Mouse (Mus musculus): ENCODE measurements around the gene Gm20661. TPM values are rescaled to one million over a fixed set of nuclear protein-coding genes. Genes with fewer than 3 reads are reported as not detected.

Gm20661 gene
- polyA plus RNA-seq, 1 experiment from 2014 or later, result 3.4 TPM

GRCm38 (mm10) chr9:107963700-107964099, 19.2 kb upstream of the Gm20661 start:
- H3K27me3 ChIP-seq (ENCODE audit: control insufficient read depth, insufficient read depth, low read depth, low read length), result no peaks in the 10 kb centered on the region
- H3K27ac ChIP-seq (ENCODE audit: low read length), result no peak overlapping the region
- H3K9me3 ChIP-seq (ENCODE audit: control insufficient read depth, low read length), result no peaks in the 10 kb centered on the region
- no peaks in the 10 kb centered on the region for H3K4me1 ChIP-seq (replicated peaks; ENCODE audit: control insufficient read depth, insufficient read depth, low read length)
- H3K36me3 ChIP-seq (ENCODE audit: control insufficient read depth, insufficient read depth, low read length), result peaks cover 12% of the 10 kb centered on the region
- no peak overlapping the region for H3K4me3 ChIP-seq (ENCODE audit: low read length)
- H3K9ac ChIP-seq (ENCODE audit: low read length), result no peak overlapping the region
- WGBS, result 14% methylated on average over 5 of the region's 5 CpGs
- ATAC-seq (ENCODE audit: low read depth), result peak; percentile 72
- no peak overlapping the region for H3K4me2 ChIP-seq (ENCODE audit: low read depth, low read length)

DNA sequence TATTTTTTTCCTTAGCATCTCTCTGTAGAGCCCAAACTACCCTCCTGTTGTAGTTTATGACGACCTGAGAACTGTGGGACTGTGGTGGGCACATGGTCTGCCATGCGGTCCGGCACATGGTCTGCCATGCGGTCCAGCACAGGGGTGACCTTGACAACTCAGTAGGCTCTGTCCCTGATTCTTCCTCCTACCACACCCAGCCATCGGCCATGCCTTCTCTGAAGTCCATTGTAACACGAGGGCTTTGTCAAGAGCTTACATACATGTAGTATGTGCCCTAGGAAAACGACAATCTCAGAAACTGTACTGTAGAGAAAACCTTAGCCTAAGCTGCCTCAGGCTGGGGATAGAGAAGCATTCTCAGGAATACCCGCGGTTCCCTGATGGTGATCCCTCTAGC, 18.2 kb upstream of the Gm20661 start:
- H3K36me3 ChIP-seq (ENCODE audit: control insufficient read depth, insufficient read depth, low read length), result peaks cover 8% of the 10 kb centered on the region
- no peak overlapping the region for H3K9ac ChIP-seq (ENCODE audit: low read length)
- H3K4me2 ChIP-seq (ENCODE audit: low read depth, low read length), result no peak overlapping the region
- ATAC-seq (ENCODE audit: low read depth), result no peak
- no peaks in the 10 kb centered on the region for H3K9me3 ChIP-seq (ENCODE audit: control insufficient read depth, low read length)
- no peaks in the 10 kb centered on the region for H3K4me1 ChIP-seq (replicated peaks; ENCODE audit: control insufficient read depth, insufficient read depth, low read length)
- H3K4me3 ChIP-seq (ENCODE audit: low read length), result no peak overlapping the region
- H3K27me3 ChIP-seq (ENCODE audit: control insufficient read depth, insufficient read depth, low read depth, low read length), result no peaks in the 10 kb centered on the region
- no peak overlapping the region for H3K27ac ChIP-seq (ENCODE audit: low read length)
- 89% methylated on average over 9 of the region's 9 CpGs for WGBS

DNA sequence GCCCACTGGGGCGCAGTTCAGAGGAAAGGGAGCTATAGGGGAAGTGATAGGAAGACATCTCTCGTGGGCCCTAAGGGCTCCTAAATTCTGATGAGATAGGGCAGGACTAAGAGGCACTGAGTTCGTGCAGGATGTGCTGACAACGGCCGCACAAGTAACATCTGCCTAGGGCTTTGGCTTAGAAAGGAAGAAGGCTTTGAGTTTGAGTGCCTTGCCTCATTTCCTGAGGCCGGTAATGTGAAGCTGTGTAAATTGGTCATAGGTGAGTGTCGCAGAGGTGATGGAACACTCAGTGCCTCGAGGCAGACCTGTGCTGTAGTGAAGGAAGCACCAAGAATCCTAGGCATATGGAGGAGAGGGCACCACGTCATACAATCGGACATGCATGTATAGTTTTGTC, 16.2 kb upstream of the Gm20661 start:
- 78% methylated on average over 10 of the region's 10 CpGs for WGBS
- no peaks in the 10 kb centered on the region for H3K4me1 ChIP-seq (replicated peaks; ENCODE audit: control insufficient read depth, insufficient read depth, low read length)
- H3K27ac ChIP-seq (ENCODE audit: low read length), result no peak overlapping the region
- no peaks in the 10 kb centered on the region for H3K9me3 ChIP-seq (ENCODE audit: control insufficient read depth, low read length)
- H3K36me3 ChIP-seq (ENCODE audit: control insufficient read depth, insufficient read depth, low read length), result peaks cover 7% of the 10 kb centered on the region
- H3K9ac ChIP-seq (ENCODE audit: low read length), result 0 out of 2 replicates have a peak overlapping the region, but pooled peaks have one; percentile 5
- H3K4me3 ChIP-seq (ENCODE audit: low read length), result no peak overlapping the region
- no peak overlapping the region for H3K4me2 ChIP-seq (ENCODE audit: low read depth, low read length)
- no peaks in the 10 kb centered on the region for H3K27me3 ChIP-seq (ENCODE audit: control insufficient read depth, insufficient read depth, low read depth, low read length)
- no peak for ATAC-seq (ENCODE audit: low read depth)

- WGBS, result 68% methylated on average over 6 of the region's 6 CpGs
- no peaks in the 10 kb centered on the region for H3K9me3 ChIP-seq (ENCODE audit: control insufficient read depth, low read length)
- peaks cover 7% of the 10 kb centered on the region for H3K36me3 ChIP-seq (ENCODE audit: control insufficient read depth, insufficient read depth, low read length)
- ATAC-seq (ENCODE audit: low read depth), result no peak
- H3K4me2 ChIP-seq (ENCODE audit: low read depth, low read length), result no peak overlapping the region
- H3K9ac ChIP-seq (ENCODE audit: low read length), result no peak overlapping the region
- H3K27ac ChIP-seq (ENCODE audit: low read length), result no peak overlapping the region
- H3K27me3 ChIP-seq (ENCODE audit: control insufficient read depth, insufficient read depth, low read depth, low read length), result no peaks in the 10 kb centered on the region
- no peak overlapping the region for H3K4me3 ChIP-seq (ENCODE audit: low read length)
- no peaks in the 10 kb centered on the region for H3K4me1 ChIP-seq (replicated peaks; ENCODE audit: control insufficient read depth, insufficient read depth, low read length)
Observed at GRCm38 (mm10) chr9:107967437-107967836, 15.4 kb upstream of the Gm20661 start.

DNA sequence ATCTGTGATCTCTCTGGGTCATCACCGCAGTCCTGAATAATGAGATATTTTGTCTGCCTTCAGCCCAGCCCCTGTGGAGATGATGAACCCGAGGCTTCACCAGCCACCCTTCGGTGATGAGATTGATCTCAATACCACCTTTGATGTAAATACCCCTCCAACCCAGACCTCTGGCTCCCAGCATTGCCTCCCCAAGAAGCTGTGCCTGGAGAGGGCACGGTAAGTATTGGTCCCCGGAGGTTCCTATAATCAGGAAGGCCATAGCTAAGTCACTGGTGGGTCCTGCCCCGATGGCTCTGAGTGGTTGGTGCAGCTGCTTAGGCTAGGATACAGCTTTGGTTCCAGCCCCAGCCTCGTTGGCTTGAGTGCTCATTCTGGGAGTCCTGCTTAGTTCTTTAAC, 14.3 kb upstream of the Gm20661 start:
- no peak for ATAC-seq (ENCODE audit: low read depth)
- no peak overlapping the region for H3K4me3 ChIP-seq (ENCODE audit: low read length)
- H3K36me3 ChIP-seq (ENCODE audit: control insufficient read depth, insufficient read depth, low read length), result peaks cover 7% of the 10 kb centered on the region
- H3K4me1 ChIP-seq (replicated peaks; ENCODE audit: control insufficient read depth, insufficient read depth, low read length), result no peaks in the 10 kb centered on the region
- H3K27me3 ChIP-seq (ENCODE audit: control insufficient read depth, insufficient read depth, low read depth, low read length), result no peaks in the 10 kb centered on the region
- no peak overlapping the region for H3K27ac ChIP-seq (ENCODE audit: low read length)
- no peaks in the 10 kb centered on the region for H3K9me3 ChIP-seq (ENCODE audit: control insufficient read depth, low read length)
- WGBS, result 87% methylated on average over 7 of the region's 7 CpGs
- H3K9ac ChIP-seq (ENCODE audit: low read length), result no peak overlapping the region
- no peak overlapping the region for H3K4me2 ChIP-seq (ENCODE audit: low read depth, low read length)

- H3K36me3 ChIP-seq (ENCODE audit: control insufficient read depth, insufficient read depth, low read length), result peaks cover 7% of the 10 kb centered on the region
- no peaks in the 10 kb centered on the region for H3K9me3 ChIP-seq (ENCODE audit: control insufficient read depth, low read length)
- no peak overlapping the region for H3K4me3 ChIP-seq (ENCODE audit: low read length)
- H3K27me3 ChIP-seq (ENCODE audit: control insufficient read depth, insufficient read depth, low read depth, low read length), result no peaks in the 10 kb centered on the region
- no peak for ATAC-seq (ENCODE audit: low read depth)
- WGBS, result 69% methylated on average over 5 of the region's 5 CpGs
- no peak overlapping the region for H3K4me2 ChIP-seq (ENCODE audit: low read depth, low read length)
- no peak overlapping the region for H3K27ac ChIP-seq (ENCODE audit: low read length)
- no peak overlapping the region for H3K9ac ChIP-seq (ENCODE audit: low read length)
- H3K4me1 ChIP-seq (replicated peaks; ENCODE audit: control insufficient read depth, insufficient read depth, low read length), result no peaks in the 10 kb centered on the region
Observed at GRCm38 (mm10) chr9:107970311-107970710, 12.5 kb upstream of the Gm20661 start.

GRCm38 (mm10) chr9:107971690-107972541, 10.9 kb upstream of the Gm20661 start:
- no peak overlapping the region for H3K9ac ChIP-seq (ENCODE audit: low read length)
- no peaks in the 10 kb centered on the region for H3K4me1 ChIP-seq (replicated peaks; ENCODE audit: control insufficient read depth, insufficient read depth, low read length)
- no peak overlapping the region for H3K4me3 ChIP-seq (ENCODE audit: low read length)
- no peak overlapping the region for H3K4me2 ChIP-seq (ENCODE audit: low read depth, low read length)
- no peaks in the 10 kb centered on the region for H3K27me3 ChIP-seq (ENCODE audit: control insufficient read depth, insufficient read depth, low read depth, low read length)
- no peaks in the 10 kb centered on the region for H3K9me3 ChIP-seq (ENCODE audit: control insufficient read depth, low read length)
- H3K36me3 ChIP-seq (ENCODE audit: control insufficient read depth, insufficient read depth, low read length), result peaks cover 7% of the 10 kb centered on the region
- WGBS, result 57% methylated on average over 8 of the region's 8 CpGs
- no peak overlapping the region for H3K27ac ChIP-seq (ENCODE audit: low read length)
- ATAC-seq (ENCODE audit: low read depth), result peak; percentile 55

DNA sequence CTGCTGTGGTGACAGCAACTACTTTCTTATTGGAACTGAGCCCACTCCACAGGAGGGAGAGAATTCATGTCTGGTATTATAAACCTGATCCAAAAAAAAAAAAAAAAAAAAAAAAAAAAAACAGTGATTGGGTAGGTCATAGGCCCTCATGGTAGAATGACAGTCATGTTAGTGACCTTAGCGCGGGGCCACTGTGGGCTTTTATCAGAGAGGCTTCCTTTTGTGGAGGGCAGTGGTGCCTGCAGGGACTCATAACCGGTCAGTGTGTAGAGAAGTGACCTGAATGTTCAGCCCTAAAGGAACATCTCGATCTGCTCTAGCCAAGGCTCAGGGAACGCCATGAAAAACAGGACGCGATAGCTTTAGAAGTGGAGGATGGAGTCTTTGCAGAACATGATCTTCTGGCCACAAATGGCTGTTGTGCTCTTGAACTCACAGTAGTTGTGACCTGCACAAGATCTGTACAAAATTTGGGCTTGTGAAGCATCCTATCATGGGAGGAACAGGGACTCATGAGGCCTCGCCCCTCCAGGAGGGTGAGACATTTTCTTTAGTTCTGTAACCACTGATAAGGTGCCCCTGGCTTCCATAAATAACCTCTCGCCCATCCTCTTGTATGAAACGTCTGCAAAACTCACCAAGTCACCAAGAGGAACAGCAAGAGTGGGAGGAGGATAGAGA, 8.2 kb upstream of the Gm20661 start:
- no peak for ATAC-seq (ENCODE audit: low read depth)
- Histone ChIP-seq H3K4me1 (replicated peaks; ENCODE audit: control insufficient read depth, insufficient read depth, low read length) (no peaks in the 10 kb centered on the region), H3K9me3 (ENCODE audit: control insufficient read depth, low read length) (no peaks in the 10 kb centered on the region), H3K27me3 (ENCODE audit: control insufficient read depth, insufficient read depth, low read depth, low read length) (no peaks in the 10 kb centered on the region), H3K4me2 (ENCODE audit: low read depth, low read length) (no peak overlapping the region), H3K27ac (ENCODE audit: low read length) (no peak overlapping the region), H3K36me3 (ENCODE audit: control insufficient read depth, insufficient read depth, low read length) (no peaks in the 10 kb centered on the region; the same call in none of the 2 replicates), H3K4me3 (ENCODE audit: low read length) (no peak overlapping the region), H3K9ac (ENCODE audit: low read length) (no peak overlapping the region)
- WGBS, result 73% methylated on average over 10 of the region's 10 CpGs

Data from lung, embryonic 16.5 days (tissue).